Mouse (Mus musculus): ENCODE data around the gene Mnd1.

Gene Mnd1

DNA sequence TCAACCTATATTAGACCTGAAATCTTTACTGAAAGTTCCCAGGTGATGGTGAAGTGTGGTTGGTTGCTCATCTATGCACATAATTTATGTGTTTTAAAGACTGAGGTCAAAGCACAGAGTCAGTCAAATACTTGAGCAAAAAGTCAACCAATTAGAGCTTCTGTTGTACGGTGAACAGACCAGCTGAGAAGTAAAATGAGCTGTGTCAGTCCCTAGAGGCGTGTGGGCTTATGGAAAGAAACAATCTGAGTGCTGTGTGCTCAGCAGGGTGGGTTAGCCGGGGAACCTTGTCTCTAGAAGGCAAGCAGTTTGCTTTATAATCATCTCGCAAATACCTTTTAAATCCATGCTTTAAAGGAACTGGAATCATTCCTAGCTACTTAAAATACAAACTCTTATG lies 1.4 kb upstream of the Mnd1 start:
- DNase-seq: no peak

DNA sequence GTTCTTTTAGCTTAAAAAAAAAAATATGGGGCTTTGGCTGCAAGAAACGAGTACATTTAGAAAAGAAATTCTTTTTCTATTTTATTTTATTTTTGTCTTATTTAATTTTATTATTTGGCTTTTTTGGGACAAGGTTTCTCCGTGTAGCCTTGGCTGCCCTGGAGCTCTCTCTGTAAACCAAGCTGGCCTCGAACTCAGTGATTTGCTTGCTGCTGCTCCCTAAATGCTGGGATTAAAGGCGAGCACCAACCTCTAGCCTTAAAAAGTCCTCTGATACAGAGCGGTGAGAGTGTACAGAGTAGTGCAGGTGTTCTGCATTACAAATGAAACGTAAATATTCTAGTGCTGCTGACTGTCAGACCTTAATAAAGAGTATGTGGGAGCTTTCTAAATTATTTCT lies 519 bp upstream of the Mnd1 start:
- DNase-seq: no peak

DNA sequence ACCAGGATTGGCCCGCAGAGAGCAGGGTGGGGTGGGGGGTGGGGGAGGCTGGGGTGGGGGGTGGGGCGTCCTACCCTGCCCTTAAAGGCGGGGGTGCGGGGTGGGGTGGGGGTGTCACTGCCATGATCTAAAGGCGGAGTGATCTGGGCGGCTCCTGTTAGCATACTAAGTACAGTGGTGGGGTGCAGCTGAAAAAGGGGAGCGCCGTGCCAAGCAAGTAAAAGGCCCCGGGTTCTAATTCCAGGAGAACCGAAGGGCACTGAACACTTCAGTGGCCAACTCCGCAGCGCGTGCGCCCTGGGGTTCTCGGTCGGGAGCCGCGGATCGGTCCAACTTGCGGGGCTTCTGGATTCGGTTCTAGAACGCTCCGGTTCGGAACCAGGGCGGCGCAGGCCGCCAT lies 440 bp downstream of the Mnd1 start:
- no peak for DNase-seq

DNA sequence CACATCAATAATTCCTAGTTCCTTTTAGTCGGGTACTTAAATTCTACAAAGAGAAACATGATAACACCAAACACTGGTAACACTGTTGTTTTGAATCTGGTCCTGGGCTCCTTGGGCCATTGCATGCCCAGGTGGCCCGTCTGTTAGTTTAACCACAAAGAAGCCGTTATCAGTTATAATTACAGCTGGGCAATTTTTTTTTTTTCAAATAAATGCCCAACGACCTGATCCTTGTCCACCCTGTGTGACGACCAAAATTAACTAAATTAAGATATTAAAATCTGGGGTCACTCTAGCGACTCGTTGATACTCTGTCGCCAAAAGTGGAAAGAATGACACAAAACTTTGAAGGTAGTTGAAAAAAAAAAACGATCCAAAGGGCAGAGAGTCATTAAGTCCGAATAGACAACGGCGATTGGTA lies 855 bp downstream of the Mnd1 start:
- no peak for DNase-seq

DNA sequence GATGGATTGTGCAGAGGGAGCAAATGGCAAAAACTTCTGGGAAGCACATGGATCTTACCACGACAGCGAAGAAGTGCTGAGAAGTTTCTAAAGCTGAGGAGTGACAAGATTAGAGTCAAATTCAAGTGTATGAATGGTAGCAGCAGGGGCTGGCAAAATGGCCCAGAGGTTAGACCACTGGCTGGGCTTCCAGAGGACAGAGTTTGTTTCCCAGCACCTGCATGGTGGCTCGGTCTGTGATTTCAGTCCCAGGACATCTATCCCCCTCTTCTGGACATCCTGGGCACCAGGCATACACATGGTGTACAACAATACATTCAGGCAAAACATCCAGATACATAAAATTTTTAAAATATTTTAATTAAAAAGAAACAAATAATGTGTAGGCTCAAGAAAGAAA lies 5.8 kb downstream of the Mnd1 start:
- no peak for DNase-seq

DNA sequence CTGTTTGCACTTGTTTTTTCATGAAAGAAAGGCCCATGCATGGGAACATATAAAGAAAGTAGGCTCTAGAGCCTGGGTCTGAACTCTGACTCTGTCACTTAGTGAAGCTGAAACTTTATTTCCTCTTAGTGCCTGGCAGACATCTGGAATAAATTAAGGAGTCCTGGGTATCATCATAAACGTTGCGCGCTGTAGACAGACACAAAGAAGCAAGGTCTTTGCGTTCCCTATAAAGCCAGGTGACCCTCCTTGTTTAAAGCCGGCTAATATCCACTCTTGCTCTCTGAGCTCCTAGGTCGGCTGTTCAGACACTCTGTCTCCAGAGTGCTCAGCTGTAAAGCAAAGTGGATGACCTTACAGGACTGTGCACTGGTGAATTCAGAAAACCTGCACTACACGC lies 14.6 kb downstream of the Mnd1 start:
- no peak for DNase-seq

DNA sequence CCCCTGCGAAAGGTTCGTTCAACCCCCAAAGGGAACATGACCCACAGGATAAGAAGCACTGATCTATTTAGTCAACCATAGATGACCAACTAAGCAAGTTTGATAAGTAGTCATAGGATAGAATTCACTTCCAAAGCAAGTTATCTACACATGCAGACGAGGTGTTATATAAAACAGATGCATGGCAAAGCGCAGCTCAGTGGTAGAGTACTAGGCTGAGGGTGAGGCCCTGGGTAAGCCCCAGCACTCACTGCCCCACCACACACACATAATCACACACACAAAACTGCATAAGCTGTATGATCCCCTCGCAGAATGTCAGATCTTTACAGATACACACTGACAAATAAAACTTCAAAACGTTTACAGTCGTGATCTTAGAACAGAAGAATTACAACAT lies 19.1 kb downstream of the Mnd1 start:
- DNase-seq: no peak

DNA sequence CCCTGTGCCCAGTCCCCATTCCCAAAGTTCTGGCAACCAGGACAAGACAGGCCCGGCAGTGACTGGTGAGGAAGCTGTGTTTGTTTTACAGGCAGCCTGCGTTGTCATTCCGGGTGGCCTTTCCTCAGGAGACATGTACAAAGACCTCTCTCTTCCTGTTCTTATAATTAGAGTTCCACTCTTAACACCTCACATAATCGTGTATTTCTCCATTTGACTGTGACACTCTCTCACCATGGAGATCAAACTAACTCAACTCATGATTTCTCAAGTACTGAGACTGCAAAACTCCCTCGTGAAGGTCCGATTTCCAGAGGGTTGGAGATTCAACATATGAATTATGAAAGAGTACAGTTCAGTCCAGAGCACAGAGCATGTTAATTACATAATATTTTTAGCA lies 19.7 kb downstream of the Mnd1 start:
- no peak for DNase-seq

DNA sequence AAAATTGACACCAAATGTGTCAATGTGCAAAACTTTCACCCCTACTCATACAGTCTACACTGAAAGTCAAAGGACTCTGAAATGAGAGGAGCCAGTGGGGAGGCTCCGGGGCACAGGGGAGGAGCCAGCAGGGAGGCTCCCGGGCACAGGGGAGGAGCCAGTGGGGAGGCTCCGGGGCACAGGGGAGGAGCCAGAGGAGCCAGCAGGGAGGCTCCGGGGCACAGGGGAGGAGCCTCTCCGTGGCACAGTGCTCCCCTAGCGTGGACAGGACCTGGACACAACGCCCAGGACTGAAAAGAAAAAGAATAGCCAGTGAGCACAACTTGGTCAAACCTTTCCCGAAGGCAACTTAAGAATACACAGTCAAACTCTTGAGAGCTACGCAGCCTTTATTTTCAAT lies 20.2 kb downstream of the Mnd1 start:
- no peak for DNase-seq

DNA sequence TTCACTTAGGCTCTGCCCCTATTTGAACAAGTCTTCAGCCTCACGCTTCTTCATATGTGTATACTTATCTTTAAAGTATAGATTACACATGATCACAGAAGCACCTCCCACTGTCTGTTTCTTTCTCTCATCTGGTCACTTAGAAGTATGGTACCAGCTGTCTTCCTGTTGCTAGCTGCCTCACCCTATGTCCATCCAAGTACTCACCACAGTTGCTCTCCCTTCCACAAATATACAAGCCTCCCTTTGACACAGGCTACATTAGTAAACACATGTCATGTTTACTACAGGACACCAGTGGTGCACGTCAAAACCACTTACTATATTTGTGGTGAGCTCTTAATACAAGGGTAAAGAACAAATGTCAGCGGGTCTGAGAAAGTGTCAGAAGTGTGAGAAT lies 24.2 kb downstream of the Mnd1 start:
- no peak for DNase-seq

DNA sequence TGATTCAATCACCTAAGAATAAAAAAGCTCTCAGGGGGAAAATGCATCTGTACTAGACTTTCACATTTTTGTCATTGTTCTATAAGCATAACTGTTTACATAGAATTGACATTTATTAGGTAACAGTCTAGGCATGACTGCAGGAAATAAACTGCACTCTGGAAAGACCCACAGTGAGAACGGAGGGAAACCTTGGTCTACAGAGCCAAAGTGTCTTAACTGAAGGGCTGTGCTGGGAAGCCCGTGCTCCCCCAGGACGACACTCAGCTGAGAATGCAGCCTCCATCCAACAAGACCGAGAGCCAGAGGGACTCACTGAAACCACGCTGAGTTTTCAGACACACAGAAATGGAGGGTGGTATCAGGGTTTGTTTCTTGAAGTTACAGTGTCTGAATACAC lies 24.8 kb downstream of the Mnd1 start:
- DNase-seq: no peak

DNA sequence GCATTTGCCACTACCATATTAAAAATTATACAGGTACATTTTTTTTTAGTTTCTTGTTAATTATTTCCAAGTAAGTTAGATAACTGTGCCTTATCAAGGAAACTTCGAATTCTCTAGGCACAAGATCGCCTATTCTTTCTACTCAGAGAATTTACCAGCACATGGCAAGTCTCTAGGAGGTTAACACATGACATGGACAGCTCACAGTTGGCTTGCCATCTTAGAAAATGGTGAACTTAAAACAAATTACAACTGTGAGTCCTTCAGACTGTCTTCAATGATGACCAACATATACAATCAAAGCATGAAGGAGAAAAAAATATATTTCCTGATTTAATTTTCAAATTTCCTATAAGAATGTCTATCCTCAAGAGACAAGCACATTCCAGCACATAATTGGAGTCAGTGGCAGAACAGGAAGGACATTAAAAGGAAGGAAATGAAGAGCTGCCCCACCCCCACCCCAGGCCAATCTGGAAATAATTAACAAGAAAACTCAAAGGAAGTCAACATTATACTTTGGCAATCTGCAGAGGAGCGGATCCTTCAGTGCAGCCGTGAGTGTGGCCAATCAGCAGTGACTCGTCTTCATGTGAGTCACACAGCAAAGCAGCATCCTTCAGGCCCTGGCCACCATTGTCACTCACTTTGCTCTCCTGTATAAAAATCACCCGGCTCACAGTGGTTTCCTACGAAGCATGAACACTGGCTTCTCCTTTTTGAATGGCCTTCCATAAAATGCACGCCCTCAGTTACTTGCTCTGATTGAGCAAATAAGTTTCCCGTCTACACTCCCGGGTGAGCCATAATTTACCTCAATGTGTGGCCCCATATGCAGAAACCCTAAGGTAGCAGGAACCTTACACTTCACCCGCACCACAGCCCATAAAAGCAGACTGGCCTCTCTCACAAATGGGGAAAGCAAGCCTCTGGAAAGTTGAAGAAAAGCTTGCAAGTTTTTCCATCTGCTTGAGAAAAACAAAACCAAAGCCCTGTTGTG lies 26.4 kb downstream of the Mnd1 start:
- no peak for DNase-seq

DNA sequence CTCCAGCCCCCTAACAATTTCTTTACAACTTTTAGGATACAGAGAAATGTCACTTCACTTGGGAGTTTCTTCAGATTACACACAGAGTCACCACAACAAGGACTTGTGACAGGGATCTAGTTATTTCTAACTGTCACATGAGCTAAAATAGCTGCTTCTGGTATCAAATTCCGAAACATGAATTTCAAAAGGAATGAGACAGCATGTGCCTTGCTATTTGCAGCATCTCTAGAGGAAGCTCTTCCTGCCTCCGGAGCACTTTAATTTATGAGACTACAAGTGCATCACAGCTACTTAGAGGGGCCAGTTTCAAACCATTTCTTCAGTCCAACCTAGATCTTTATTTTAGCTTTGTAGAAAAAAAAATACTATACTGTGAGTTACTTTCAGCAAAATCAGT lies 28.2 kb downstream of the Mnd1 start:
- no peak for DNase-seq

DNA sequence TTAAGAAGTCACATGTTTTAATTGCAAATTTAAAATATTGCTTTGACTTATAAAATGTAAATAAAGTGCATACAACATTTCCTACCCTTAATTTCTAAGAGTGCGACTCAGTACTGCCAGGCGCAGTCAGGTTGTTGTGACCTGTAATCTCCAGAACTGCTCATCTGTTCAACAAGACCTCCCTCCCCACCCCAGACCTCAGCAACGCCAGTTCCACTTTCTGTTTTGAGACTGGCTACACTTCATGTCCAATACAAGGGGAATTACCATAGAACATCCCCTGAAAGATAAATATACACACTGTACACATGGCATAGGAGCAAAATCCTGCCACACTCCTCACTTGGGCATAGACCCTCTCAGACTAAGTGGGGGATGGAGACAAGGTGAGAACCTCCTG lies 28.9 kb downstream of the Mnd1 start:
- no peak for DNase-seq

DNA sequence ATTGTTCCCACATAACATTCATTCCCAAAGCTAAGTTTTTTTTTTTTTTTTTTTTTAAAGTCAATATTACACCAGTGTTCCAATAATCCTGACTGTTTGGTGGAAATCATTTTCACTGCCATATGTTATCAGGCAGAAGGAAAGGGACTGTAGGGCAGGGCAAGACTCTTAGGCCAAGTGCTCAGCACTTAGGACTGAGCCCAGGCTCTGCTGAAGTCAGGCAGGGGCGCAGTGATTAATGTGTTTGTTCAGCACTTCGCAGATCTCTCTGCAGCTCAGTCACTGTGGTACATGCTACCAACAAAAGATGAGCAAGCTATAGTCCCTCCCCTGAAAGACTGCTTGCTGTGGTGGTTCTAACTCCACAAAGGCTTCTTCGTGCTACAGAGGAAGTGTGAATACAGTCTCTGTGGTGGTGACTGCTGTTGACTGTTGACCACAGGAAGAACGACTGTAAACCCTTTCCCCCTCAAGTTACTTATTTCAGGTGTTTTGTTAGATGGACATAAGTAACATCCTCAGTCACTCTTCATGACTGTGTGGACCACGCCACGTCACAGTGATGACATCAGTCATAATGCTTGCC lies 29.8 kb downstream of the Mnd1 start:
- DNase-seq: no peak

DNA sequence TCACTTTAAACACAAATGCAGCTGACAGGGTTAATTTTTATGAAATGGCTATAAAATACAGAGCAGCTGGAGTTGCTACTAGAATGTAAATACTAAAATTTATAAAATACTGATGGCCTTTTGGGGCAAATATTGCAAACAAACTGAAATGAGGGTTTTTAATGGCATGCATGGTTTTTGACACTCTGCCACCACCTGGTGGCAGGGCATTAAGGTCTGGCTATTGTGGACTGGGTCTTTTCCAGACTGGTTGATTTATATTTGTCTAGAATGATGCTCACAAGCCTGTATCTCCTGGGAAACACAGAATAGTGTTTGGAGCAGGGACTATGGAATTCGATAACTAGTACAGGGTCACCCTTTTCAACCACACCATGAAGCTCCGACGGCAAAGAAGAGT lies 32.1 kb downstream of the Mnd1 start:
- DNase-seq: no peak

DNA sequence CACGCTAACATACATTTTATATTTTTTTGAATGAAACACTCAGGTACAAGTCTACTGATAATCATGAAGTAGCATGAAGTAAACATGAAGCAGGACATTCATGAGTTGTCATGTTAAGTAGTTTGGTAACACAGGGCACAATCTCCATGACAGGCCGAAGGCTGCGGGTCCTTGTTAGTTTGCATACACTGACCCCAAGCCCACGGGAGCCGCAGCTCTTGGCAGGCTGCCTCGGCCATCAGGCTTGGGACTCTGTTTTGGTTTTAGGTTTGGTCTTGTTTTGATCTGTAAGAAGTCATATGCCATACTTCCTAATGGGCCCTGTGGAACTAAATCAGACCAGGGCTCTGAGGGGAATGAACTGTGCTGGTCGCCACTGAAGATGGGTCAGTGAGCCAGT lies 36.9 kb downstream of the Mnd1 start:
- no peak for DNase-seq

DNA sequence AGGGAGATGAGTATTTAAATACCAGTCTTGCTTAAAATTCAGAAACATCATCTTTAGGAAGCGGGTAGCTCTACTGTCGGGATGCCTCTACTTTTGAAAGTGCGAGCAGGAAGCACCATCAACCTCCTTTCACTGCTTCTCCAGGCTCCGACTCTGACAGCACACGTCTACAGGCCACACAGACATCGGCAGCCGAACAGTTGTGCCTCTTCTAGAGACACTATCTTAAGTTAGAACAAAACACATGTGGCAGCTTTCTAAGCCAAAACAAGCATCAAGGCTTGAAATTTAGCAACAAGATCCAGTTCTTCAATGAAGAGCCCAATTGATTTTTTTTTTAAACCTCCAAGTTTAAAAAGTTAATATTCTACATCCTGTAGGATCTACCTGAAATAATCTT lies 37.4 kb downstream of the Mnd1 start:
- no peak for DNase-seq

DNA sequence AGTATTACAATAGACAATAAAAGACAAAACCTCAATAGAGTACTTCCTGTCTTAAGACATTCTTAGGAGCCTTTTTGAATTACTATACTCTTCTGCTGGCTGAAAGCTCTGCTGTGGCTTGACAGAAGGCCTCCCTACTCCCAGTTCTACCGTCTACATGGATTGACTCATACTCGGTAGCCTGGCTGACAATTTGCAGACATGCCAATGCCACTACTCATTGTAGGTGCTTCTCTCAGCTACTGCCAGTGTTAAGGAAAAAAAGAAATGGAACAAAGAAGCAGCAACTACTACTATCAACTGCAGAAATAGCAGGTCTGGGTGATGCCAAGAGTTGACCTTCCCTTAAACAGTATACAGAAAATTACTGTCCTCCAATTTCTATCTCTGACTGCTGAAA lies 47.0 kb downstream of the Mnd1 start:
- no peak for DNase-seq

DNA sequence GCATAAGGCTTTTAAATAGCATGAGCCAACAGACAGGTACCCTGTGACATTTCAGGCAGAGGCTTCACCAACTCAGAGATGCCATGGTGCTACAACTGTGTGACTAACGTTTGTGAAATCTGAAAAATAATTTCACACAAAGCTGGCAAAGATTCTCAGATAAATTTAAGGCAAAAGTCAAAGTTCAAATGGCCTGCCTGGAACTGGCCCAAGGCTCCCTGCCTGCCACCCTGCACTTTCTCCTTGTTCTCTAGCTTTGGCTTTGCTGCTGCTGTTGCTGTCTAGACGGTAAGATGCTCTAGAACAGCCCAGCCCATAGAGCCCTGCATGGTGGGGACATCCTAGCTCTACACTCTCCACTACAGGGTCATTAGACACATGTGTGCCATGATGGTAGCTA lies 49.5 kb downstream of the Mnd1 start:
- DNase-seq: no peak

DNA sequence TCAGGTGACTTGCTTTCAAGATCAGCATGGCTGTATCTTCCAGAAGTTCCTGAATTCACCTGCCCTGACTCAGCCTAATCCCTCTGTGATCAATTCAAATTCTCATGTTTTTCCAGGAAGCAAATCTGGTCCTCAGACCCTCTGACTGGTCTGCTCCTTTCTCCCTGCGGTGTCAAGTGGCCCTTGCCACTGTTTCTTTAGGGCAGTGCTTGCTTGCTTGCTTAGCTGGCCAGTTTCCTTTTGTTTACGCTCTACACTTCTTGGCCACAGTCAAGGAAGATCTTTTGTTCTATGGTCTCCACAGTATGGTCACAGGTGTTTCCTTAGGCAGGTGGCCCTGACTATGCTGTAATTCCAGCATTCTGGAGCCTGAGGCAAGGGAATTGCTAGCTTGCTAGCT lies 52.0 kb downstream of the Mnd1 start:
- DNase-seq: no peak

DNA sequence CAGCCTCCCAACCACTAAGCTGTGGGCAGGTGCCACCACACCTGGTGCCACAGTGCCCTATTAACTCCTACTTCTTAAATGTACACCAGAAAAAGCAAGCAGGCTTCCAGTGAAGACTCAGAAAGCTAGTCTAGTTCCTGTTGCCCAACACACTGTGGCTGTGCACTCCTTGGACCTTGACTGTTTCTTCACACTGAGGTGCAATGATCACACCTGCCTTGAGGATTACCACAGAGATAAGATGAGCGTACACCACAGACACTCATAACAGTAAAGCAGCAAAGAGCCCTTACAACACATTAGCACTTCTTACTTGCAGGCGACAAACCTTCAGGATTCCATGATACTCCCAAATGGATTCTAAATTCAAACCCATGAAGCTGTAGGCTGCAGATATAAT lies 62.7 kb downstream of the Mnd1 start:
- no peak for DNase-seq

DNA sequence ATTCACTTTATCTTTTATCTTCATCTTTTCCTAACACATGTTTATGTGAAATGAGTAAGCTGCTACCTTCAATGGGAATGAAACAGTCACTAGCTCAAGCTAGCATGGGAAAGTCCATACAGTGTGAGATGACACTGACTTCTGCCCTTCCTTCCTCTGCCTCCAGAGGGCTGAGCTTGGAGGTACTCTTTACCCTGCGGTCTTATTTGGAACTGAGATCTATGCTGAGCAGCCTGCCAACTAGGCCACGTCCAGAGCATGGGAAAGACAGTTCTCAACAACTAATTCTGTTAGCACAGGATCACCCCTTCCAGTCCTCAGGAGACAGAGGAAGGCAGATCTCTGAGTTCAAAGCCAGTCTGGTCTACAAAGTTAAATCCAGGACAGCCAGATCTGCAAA lies 64.6 kb downstream of the Mnd1 start:
- no peak for DNase-seq

DNA sequence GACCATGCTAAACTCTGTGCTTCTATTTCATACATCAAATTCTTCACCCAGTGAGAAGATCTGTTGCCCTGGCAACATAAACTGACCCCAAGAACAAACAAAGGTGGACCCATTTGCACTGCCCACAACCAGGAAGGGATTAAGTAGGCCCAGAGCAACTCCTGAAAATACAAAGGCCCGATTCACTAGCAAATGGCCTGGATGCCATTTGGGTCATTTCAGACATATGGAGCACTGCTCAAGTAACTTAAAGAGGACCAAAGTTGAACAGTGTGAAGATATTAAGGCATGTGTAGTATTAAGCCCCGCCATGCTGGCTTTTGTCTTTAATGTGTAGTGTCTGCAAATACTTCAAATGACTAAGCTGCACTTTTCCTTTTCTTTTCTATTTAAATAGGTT lies 68.7 kb downstream of the Mnd1 start:
- no peak for DNase-seq

DNA sequence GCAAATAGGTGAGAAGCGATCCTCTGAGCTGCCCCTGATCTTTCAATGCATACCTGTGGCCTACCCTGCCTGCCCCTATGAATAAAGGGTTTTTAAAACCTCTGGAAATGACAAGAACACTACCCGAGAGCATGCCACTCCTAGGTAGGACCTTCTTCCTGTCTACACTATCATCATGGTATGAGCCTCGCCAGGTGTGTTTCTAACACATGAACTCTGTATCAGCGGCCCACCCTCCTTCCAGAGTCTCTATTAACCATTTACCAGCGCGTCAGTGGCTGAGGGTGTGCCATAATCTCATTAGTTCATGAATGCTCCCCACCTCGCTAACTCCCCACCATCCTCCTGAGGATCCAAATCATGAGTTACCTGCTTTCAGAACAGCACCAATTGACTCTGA lies 69.2 kb downstream of the Mnd1 start:
- DNase-seq: no peak

Data from cerebellum, adult 11 months (tissue).